Mouse (Mus musculus) cerebellum, adult 2 months (tissue): ENCODE measurements at regions not wholly inside any gene's neighbourhood (a gene's known extent, or its start where the extent isn't known, plus 50 kb on each side); places are given as distances from the start of the nearest gene placed in this dataset.

Experiments used
- CTCF ChIP-seq: fragments of 200-500 bp; IDR thresholded peaks from 2 replicates; pipeline ENCODE4 v1.5.1; 2011; ENCODE audit warnings: low read depth, mild to moderate bottlenecking, control low read depth, low read length, moderate library complexity, borderline replicate concordance; ENCODE audit not compliant: insufficient read depth
- POLR2A ChIP-seq: fragments of 200-500 bp; IDR thresholded peaks from 2 replicates; pipeline ENCODE4 v1.6.1; 2011; ENCODE audit warnings: low read length, control low read depth, borderline replicate concordance; ENCODE audit not compliant: insufficient read depth

DNA sequence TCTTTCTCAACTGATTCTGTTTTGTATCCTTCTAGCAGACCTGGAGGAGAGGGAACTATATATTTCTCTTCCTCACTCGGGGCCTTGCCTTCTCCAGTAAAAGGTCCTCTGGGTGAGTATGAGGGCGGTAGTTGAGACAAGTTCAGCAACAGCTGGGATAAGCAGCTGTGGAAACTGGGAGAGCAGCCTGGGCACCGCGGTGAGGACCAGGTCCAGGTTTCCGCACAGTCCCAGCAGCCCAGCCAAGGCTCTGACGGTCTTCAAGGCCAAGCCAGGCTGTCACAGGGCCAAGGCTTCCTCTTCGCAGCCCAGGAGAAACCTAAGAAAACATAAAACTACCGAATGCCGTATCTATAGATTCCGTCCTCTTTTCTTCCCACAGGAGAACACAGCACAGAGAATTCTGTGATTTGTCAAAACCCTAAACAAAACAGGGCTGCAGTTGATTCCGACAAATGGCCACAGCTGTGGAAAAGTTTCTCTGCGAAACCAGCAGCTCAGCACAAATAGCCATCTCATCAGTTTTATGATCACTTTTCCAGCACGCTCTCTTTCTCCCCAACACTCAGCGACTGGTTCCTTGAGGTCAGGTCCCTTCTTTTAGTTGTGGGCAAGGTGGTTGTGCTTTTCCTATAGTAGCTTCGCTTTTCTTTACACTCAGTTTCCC is 55.5 kb upstream of the Marcks start:
- TF ChIP-seq POLR2A (no peak), CTCF (no peak)
